Mouse (Mus musculus): ENCODE data around the gene Pdap1.

DNA sequence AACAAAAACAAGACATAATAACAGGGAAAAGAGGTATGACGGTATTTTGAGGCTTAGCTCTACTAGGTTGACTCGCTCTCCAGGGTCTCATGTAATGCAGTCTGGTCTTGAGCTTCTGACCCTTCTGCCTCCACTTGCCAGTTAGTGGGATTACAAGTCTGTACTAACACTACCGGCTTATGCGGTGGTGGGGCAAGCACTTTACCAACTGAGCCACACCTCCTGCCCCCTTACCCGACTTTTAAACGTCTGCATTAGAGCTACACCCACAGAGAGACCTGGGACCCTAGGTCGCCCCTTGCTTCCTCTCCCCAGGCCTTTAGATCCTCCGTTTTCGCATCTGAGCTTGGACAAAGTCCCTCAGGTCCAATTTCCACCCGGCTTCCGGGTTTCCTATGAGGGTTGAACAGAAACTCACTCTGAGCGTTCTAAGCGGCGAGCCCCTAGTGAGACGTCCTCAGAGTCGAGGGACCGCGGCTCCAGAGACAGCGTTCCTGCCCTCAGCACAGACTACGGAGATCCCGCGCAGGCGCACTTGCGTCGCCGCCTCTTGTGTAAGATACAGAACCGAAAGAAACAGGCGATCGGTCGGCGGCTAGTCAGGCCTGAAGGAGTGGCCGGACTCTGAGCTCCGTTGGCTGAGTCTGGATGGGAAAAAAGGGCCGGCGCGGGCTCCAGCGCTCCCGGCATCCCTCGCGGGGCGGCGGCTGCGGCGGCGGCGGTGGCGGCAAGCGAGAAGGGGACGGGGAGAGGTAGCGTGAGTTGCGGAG, 26.7 kb upstream of the Pdap1 start, which contains the start of the genes Ptcd1 and Cpsf4:
- TF ChIP-seq POLR2A (IDR thresholded peaks at IDR 0.05; ENCODE audit: extremely low read depth, insufficient read depth, low read length) (peak; percentile 53; the same call in 1 of the 2 replicates), CTCF (IDR thresholded peaks at IDR 0.05; ENCODE audit: low read depth, low read length) (no peak)
